Mouse (Mus musculus) natural killer cell, adult 2 months (primary cell): Measurements from ENCODE around the gene Serinc1.
"Not testable (repeated sequence)": the region's sequence is repeated elsewhere in the genome, so short reads cannot be mapped to it uniquely, and the experiment has no call there.

Experiments
- DNase-seq, 2 experiments: peaks; one replicate each; pipeline ENCODE4 v3.0.0; 2022; ENCODE audit warnings: low spot score in 2 of 2

Gene Serinc1

GRCm38 (mm10) chr10:57532218-57533101, at the start of gene Serinc1:
Gene Serinc1 (minus strand): TSS chr10:57532530.
- peak; percentile 93 to 96 for DNase-seq

GRCm38 (mm10) chr10:57576721-57577120, 44.4 kb upstream of the Serinc1 start:
- no peak for DNase-seq

GRCm38 (mm10) chr10:57572130-57572529, 39.8 kb upstream of the Serinc1 start:
- no peak for DNase-seq

GRCm38 (mm10) chr10:57571211-57571730, 38.9 kb upstream of the Serinc1 start:
- DNase-seq, result peak; percentile 28 to 68

GRCm38 (mm10) chr10:57569023-57569931, 36.9 kb upstream of the Serinc1 start:
- DNase-seq, result no peak

- DNase-seq, result no peak
Observed at GRCm38 (mm10) chr10:57566221-57566620, 33.9 kb upstream of the Serinc1 start.

- DNase-seq, result no peak
Observed at GRCm38 (mm10) chr10:57557597-57557996, 25.3 kb upstream of the Serinc1 start.

GRCm38 (mm10) chr10:57553719-57554118, 21.4 kb upstream of the Serinc1 start:
- DNase-seq, result no peak

GRCm38 (mm10) chr10:57549631-57550030, 17.3 kb upstream of the Serinc1 start:
- no peak for DNase-seq

GRCm38 (mm10) chr10:57543890-57544289, 11.6 kb upstream of the Serinc1 start:
- DNase-seq, result not testable (repeated sequence)

- no peak for DNase-seq
Observed at GRCm38 (mm10) chr10:57531616-57532217, 613 bp downstream of the Serinc1 start.

- DNase-seq, result no peak
Observed at GRCm38 (mm10) chr10:57531076-57531475, 1.3 kb downstream of the Serinc1 start.

- DNase-seq, result no peak
Observed at GRCm38 (mm10) chr10:57526469-57526868, 5.9 kb downstream of the Serinc1 start.

- DNase-seq, result no peak
Observed at GRCm38 (mm10) chr10:57515278-57515677, 17.1 kb downstream of the Serinc1 start.

- DNase-seq, result no peak
Observed at GRCm38 (mm10) chr10:57514616-57515015, 17.7 kb downstream of the Serinc1 start.

- no peak for DNase-seq
Observed at GRCm38 (mm10) chr10:57499414-57500156, 32.7 kb downstream of the Serinc1 start.

- DNase-seq, result no peak
Observed at GRCm38 (mm10) chr10:57492050-57492449, 40.3 kb downstream of the Serinc1 start.

- DNase-seq, result no peak
Observed at GRCm38 (mm10) chr10:57488591-57488990, 43.7 kb downstream of the Serinc1 start.

GRCm38 (mm10) chr10:57487201-57487600, 45.1 kb downstream of the Serinc1 start:
- DNase-seq, result peak in 1 of 2 experiments; percentile 6

- DNase-seq, result no peak
Observed at GRCm38 (mm10) chr10:57486542-57487071, 45.7 kb downstream of the Serinc1 start.
